ENCODE assay signal across 8 mouse cellular contexts in the genomic region with DNA sequence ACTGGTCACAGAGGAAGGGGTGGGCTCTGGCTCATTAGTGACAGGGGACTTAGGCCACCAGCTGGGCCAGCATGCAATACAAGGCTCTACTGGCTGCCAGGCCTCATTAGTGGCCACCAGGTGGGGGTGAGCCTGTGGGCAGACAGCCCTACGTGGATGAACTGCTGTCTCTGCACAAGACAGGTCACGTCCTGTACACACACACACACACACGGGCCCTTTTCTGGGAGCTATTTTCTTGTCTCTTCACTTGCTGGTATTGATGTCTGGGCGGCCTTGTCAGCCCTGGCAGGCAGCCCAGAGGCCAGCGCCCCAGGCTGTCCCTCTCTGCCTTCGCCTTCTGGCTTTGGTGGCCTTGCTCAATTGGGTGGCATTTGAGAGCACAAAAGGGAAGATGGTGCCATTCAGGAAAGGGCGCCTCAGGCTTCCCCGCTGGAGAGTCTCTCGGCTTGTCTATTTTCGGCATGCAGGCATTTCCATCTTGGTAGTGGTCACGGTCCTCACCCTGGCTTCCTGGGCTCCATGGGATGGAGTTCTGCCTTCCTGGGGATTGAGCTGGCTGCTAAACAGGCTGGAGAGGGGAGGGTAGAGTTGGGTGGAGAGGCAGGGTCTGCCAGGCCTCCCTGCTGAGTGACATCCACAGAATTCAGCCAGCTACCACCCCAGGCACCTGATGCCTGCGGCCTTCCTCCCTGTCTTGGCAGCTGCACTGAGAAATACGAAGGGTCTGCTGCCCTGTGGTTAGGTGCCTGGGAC. TPM values are rescaled to one million over a fixed set of nuclear protein-coding genes. Genes with fewer than 3 reads are reported as not detected.
DNase-seq lines count a peak whose midpoint lies in the region; ATAC-seq and TF ChIP-seq lines count a peak whose summit lies in the region.

No protein-coding gene starts in this region.

- H3K27me3 ChIP-seq in kidney, postnatal 0 days (ENCODE audit: insufficient read depth, low read length) = no peaks in the 10 kb centered on the region
- H3K27me3 ChIP-seq in forebrain, embryonic 15.5 days = no peaks in the 10 kb centered on the region
- no peaks in the 10 kb centered on the region for H3K27me3 ChIP-seq in midbrain, embryonic 16.5 days (ENCODE audit: control insufficient read depth, insufficient read depth, low read depth, low read length)

- no peaks in the 10 kb centered on the region for H3K36me3 ChIP-seq in kidney, postnatal 0 days (ENCODE audit: insufficient read depth, low read length)
- no peaks in the 10 kb centered on the region for H3K36me3 ChIP-seq in forebrain, embryonic 15.5 days
- no peaks in the 10 kb centered on the region for H3K36me3 ChIP-seq in midbrain, embryonic 16.5 days (ENCODE audit: control insufficient read depth, insufficient read depth, low read length)

- no peak for TF ChIP-seq POLR2A in brain, embryonic 14.5 days (IDR thresholded peaks at IDR 0.05; ENCODE audit: borderline replicate concordance, extremely low read depth, insufficient read depth, insufficient read length, poor library complexity, severe bottlenecking)

- DNase-seq in kidney, postnatal 0 days (ENCODE audit: low spot score) = no peak
- no peak for DNase-seq in kidney, postnatal 14 days
- peak; percentile 89 for DNase-seq in brain, embryonic 14.5 days (ENCODE audit: low read depth)
- DNase-seq in layer of hippocampus, adult 18-20 months (ENCODE audit: low spot score in 2 of 2) = no peak
- DNase-seq in T-cell, adult 2 months (ENCODE audit: low spot score) = no peak
- no peak for DNase-seq in yolk sac, embryonic 10.5 days (ENCODE audit: low spot score)

- no peak overlapping the region for H3K4me3 ChIP-seq in kidney, postnatal 0 days (replicated peaks; ENCODE audit: low read depth, low read length)
- no peak overlapping the region for H3K4me3 ChIP-seq in forebrain, embryonic 15.5 days
- no peak overlapping the region for H3K4me3 ChIP-seq in midbrain, embryonic 16.5 days (ENCODE audit: low read depth, low read length)

- ATAC-seq in kidney, postnatal 0 days (replicated peaks; ENCODE audit: low FRiP score, low read depth) = no peak
- peak; percentile 70 for ATAC-seq in forebrain, embryonic 15.5 days (replicated peaks)
- peak; percentile 57 for ATAC-seq in midbrain, embryonic 16.5 days

- TF ChIP-seq CTCF in kidney, postnatal 0 days (IDR thresholded peaks at IDR 0.05; ENCODE audit: low read depth) = 0 out of 2 replicates have a peak, but pooled peaks have one; percentile 6
- TF ChIP-seq CTCF in brain, embryonic 14.5 days (IDR thresholded peaks at IDR 0.05; ENCODE audit: borderline replicate concordance, extremely low read depth, insufficient read depth, insufficient read length) = no peak

- H3K27ac ChIP-seq in kidney, postnatal 0 days = no peak overlapping the region
- peak overlapping the region; percentile 92 for H3K27ac ChIP-seq in forebrain, embryonic 15.5 days (replicated peaks)
- H3K27ac ChIP-seq in midbrain, embryonic 16.5 days (ENCODE audit: low read length) = peak overlapping the region; percentile 63

- no peaks in the 10 kb centered on the region for H3K9me3 ChIP-seq in kidney, postnatal 0 days (replicated peaks; ENCODE audit: low read length)
- no peaks in the 10 kb centered on the region for H3K9me3 ChIP-seq in forebrain, embryonic 15.5 days
- no peaks in the 10 kb centered on the region for H3K9me3 ChIP-seq in midbrain, embryonic 16.5 days (replicated peaks; ENCODE audit: control insufficient read depth, low read length, poor library complexity, severe bottlenecking)

- no peak overlapping the region for H3K9ac ChIP-seq in kidney, postnatal 0 days (ENCODE audit: low read depth, low read length)
- no peak overlapping the region for H3K9ac ChIP-seq in forebrain, embryonic 15.5 days (replicated peaks)
- H3K9ac ChIP-seq in midbrain, embryonic 16.5 days (ENCODE audit: low read depth, low read length) = peak overlapping the region; percentile 48

- no peaks in the 10 kb centered on the region for H3K4me1 ChIP-seq in kidney, postnatal 0 days (replicated peaks; ENCODE audit: insufficient read depth, low read length)
- peaks cover 28% of the 10 kb centered on the region for H3K4me1 ChIP-seq in forebrain, embryonic 15.5 days
- peaks cover 17% of the 10 kb centered on the region for H3K4me1 ChIP-seq in midbrain, embryonic 16.5 days (ENCODE audit: control insufficient read depth, insufficient read depth, low read length)

- no peak overlapping the region for H3K4me2 ChIP-seq in kidney, postnatal 0 days (ENCODE audit: low read length)
- no peak overlapping the region for H3K4me2 ChIP-seq in forebrain, embryonic 15.5 days (replicated peaks)
- no peak overlapping the region for H3K4me2 ChIP-seq in midbrain, embryonic 16.5 days (ENCODE audit: low read length)

- WGBS in kidney, postnatal 0 days = 69% methylated on average over 13 of the region's 13 CpGs
- 9% methylated on average over 13 of the region's 13 CpGs for whole genome bisulfite sequencing in forebrain, embryonic 15.5 days
- 22% methylated on average over 13 of the region's 13 CpGs for WGBS in midbrain, embryonic 16.5 days

RNA-seq across cellular contexts. Expression of gene Ccdc167, which starts 13.8 kb away (rescaled TPM):
- 8.2 and 9.2 TPM in 2 replicates for polyA plus RNA-seq in kidney, postnatal 0 days (2015; fragmentation: Nextera tagmentation; extraction: Ambion mirVana)
- 18.2 and 19.1 TPM in 2 replicates for polyA plus RNA-seq in brain, embryonic 14.5 days (2012; rRNA removed)
- 12.4 and 12.9 TPM in 2 replicates for polyA plus RNA-seq in forebrain, embryonic 15.5 days (2015; fragmentation: Nextera tagmentation; extraction: Ambion mirVana)
- 9.9 and 10.9 TPM in 2 replicates for polyA plus RNA-seq in midbrain, embryonic 16.5 days (2015; fragmentation: Nextera tagmentation; extraction: Ambion mirVana)
- total RNA-seq in layer of hippocampus, adult 18-20 months (2021) = 10 to 100 TPM; 22.6 to 23.4 TPM
